Mouse (Mus musculus) forebrain, embryonic 16.5 days (tissue): Measurements from ENCODE around the gene Hspa2. TPM values are rescaled to one million over a fixed set of nuclear protein-coding genes. Genes with fewer than 3 reads are reported as not detected.

Experiments used
- ATAC-seq: fragments of 200-750 bp; cut with Nextera tagmentation; 2 replicates; pipeline ENCODE4 v1.8.0; 2017; ENCODE audit warnings: mild to moderate bottlenecking, moderate library complexity
- H3K27ac ChIP-seq: fragments of 300-500 bp; sonication (generic); 2 replicates; pipeline ENCODE4 v1.5.1; 2014; ENCODE audit warnings: low read length, control low read depth
- H3K27me3 ChIP-seq: fragments of 300-500 bp; sonication (generic); replicated peaks from 2 replicates; pipeline ENCODE4 v1.6.1; 2014; ENCODE audit warnings: low read length; ENCODE audit not compliant: control insufficient read depth, insufficient read depth
- H3K36me3 ChIP-seq: fragments of 300-500 bp; sonication (generic); 2 replicates; pipeline ENCODE4 v1.6.1; 2014; ENCODE audit not compliant: control insufficient read depth, insufficient read depth
- H3K4me1 ChIP-seq: fragments of 300-500 bp; sonication (generic); replicated peaks from 2 replicates; pipeline ENCODE4 v1.6.1; 2014; ENCODE audit warnings: low read length; ENCODE audit not compliant: control insufficient read depth, insufficient read depth
- H3K4me2 ChIP-seq: fragments of 300-500 bp; sonication (generic); 2 replicates; pipeline ENCODE4 v1.6.1; 2014; ENCODE audit warnings: mild to moderate bottlenecking, low read length, control low read depth
- H3K4me3 ChIP-seq: fragments of 300-500 bp; sonication (generic); replicated peaks from 2 replicates; pipeline ENCODE4 v1.5.1; 2014; ENCODE audit warnings: mild to moderate bottlenecking, low read length, control low read depth
- H3K9ac ChIP-seq: fragments of 300-500 bp; sonication (generic); replicated peaks from 2 replicates; pipeline ENCODE4 v1.6.1; 2014; ENCODE audit warnings: low read depth, low read length, control low read depth
- H3K9me3 ChIP-seq: fragments of 300-500 bp; sonication (generic); 2 replicates; pipeline ENCODE4 v1.6.1; 2016; ENCODE audit warnings: low read length; ENCODE audit not compliant: control insufficient read depth
- WGBS: fragments of 180-500 bp; shearing (Covaris S2); extraction: QIAGEN DNeasy Blood & Tissue Kit; methylation state at CpG from one replicate; pipeline ENCODE4 v1.1.7; 2014; 5-methylcytosine and 5-hydroxymethylcytosine counted together
- polyA plus RNA-seq: library from polyadenylated mRNA; unstranded; fragments of >200 nt; fragmentation: Nextera tagmentation; extraction: Ambion mirVana; gene quantifications from 2 replicates; pipeline ENCODE4 v1.2.1, GENCODE M21; 2015

The Hspa2 gene
- polyA plus RNA-seq, 1 experiment from 2014 or later, result 5.4 TPM

DNA sequence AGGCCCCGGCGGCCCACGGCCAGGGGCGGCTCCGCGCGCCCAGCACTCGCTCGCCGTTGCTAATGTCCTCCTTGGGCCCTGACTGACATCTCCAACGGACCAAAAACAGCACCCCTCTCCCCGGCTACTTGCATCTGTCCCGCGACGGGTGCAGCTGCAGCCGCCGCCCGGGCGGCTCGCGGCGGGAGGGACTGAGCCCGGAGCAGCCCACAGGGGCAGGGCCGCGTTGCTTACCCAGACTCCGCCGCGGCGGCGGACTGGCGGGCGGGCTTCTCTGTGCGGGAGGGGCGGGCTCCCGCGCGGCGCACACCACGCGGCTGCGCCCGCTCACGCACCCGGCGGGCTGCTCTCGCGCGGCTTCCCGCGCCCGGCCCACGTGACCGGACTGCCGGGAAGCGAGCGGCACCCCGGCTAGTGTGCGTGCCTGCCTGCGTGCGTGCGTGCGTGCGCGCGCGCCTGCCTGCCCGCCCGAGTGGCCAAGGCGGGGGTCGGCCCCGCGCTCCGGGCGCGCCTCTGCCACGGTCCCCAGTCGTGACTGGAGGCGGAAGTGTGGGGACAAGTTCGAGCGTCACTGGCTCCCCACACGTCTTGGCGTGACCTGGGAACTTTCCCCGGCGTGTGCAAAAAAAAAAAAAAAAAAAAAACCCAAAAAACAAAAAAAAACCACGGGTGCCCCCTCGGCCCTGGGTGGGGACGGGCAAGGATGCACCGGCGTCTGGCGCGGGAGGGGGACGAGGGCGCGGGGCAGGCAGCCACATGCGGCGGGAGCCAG, 34.6 kb upstream of the Hspa2 start, which contains the start of gene Zbtb25:
Gene Zbtb25 (minus strand): TSS at position 397 of the 772 bp plus-strand sequence.
- Histone ChIP-seq H3K4me3 (peak within 1 kb of the TSS; percentile 94), H3K36me3 (no peaks in the 10 kb centered on the region), H3K4me1 (peaks cover 41% of the 10 kb centered on the region), H3K27me3 (no peaks in the 10 kb centered on the region), H3K4me2 (peak within 1 kb of the TSS; percentile 89), H3K9ac (peak within 1 kb of the TSS; percentile 98), H3K27ac (peak within 1 kb of the TSS; percentile 97), H3K9me3 (no peaks in the 10 kb centered on the region)
- peak; percentile 89 for ATAC-seq
- WGBS, result under 1% methylated on average over 92 of the region's 96 CpGs

DNA sequence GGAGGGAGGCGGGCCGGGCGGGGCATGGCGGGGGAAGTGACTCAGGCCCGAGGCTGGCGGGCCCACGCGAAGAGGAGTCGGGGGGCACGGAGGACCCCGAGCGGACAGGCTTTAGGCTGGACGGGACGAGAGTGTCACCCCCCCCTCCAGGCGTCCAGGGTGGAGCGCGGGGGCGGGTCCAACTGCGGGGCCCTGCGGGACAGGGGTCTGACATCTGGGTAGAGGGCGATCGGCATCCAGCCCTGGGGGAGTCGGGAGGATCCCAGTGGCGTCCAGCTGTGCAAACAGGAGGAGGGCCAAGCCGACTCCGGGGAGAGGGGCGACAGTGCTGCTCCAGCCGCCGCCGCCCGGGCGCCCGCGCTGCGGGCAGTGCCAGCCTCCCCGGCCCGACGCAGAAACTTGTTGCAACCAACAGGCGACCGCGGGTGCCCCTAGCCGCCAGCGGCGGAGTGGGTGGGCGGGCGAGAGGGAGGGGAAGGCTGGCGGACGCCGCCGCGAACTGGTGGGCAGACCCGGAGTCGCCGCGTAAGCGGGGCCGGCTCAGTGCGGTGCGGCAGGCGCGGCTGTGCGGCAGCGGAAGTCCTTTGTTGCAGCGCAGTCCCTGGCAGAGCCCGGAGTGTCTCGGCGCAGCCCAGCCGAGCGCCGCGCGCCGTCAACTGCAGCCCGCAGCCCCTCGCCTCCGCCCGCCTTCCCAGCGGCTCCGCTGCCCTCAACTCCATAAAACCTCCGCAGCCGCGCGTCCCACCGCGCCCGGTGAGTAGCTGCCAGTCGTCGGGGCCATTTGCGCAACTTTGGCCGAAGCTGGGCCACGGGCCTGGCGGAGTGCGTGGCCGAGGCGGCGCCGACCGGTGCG, 33.8 kb upstream of the Hspa2 start, which contains the start of gene Zbtb1:
Gene Zbtb1 (plus strand): TSS at position 289 of the 853 bp plus-strand sequence.
- ATAC-seq, result peak; percentile 67
- WGBS, result under 1% methylated on average over 88 of the region's 99 CpGs
- H3K27ac ChIP-seq, result peak within 1 kb of the TSS; percentile 97
- no peaks in the 10 kb centered on the region for H3K36me3 ChIP-seq
- no peaks in the 10 kb centered on the region for H3K27me3 ChIP-seq
- no peaks in the 10 kb centered on the region for H3K9me3 ChIP-seq
- H3K4me1 ChIP-seq, result peaks cover 41% of the 10 kb centered on the region
- H3K9ac ChIP-seq, result peak within 1 kb of the TSS; percentile 98
- peak within 1 kb of the TSS; percentile 89 for H3K4me2 ChIP-seq
- H3K4me3 ChIP-seq, result peak within 1 kb of the TSS; percentile 94

DNA sequence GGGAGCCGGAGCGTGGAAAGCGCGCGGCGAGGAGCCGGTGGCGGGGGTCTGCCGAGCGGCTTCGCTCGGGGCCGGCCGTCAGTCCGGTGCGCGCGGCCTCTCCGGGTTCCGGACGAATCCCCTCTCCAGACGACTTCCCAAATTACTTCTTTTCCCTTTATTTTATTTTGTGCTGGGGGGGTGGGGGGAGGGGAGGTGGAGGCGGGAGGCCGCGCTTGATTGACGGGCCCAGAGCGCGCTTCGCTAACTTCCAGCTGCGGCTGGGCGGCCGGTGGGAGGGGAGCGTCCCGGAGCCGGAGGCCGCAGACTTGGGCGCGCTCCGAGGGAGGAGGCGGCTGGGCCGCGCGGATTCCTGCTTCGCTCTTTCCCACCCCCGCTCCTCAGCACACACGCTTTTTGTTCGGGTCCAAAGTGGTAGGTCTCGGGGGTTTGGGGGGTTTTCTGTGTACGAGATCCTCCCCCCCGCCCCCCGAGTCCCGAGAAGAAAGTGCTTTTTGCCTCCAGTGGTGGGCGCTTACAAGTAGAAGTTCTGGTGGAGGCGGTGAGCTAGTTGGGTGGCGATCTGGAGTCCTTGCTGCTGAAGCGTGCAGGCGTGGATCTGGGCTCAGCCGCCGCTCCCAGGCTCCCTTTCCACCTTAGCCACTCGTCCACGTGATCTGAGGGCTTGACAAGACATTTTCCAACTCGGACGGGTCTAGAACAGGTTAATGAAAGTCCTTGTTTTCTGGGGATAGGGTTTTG, 33.0 kb upstream of the Hspa2 start:
- Histone ChIP-seq H3K27ac (peak overlapping the region; percentile 97), H3K27me3 (no peaks in the 10 kb centered on the region), H3K9ac (peak overlapping the region; percentile 98), H3K4me1 (peaks cover 41% of the 10 kb centered on the region), H3K9me3 (no peaks in the 10 kb centered on the region), H3K4me2 (peak overlapping the region; percentile 89), H3K4me3 (peak overlapping the region; percentile 94), H3K36me3 (no peaks in the 10 kb centered on the region)
- under 1% methylated on average over 58 of the region's 63 CpGs for WGBS
- peak; percentile 13; the same call in 1 of the 2 replicates for ATAC-seq

- no peak for ATAC-seq
- no peak overlapping the region for H3K9ac ChIP-seq
- peak overlapping the region; percentile 89 for H3K4me2 ChIP-seq
- WGBS, result 47% methylated on average over 7 of the region's 7 CpGs
- H3K9me3 ChIP-seq, result no peaks in the 10 kb centered on the region
- no peaks in the 10 kb centered on the region for H3K27me3 ChIP-seq
- no peak overlapping the region for H3K4me3 ChIP-seq
- no peak overlapping the region for H3K27ac ChIP-seq
- peaks cover 34% of the 10 kb centered on the region for H3K4me1 ChIP-seq
- no peaks in the 10 kb centered on the region for H3K36me3 ChIP-seq
Measured at GRCm38 (mm10) chr12:76372046-76372445, 31.9 kb upstream of the Hspa2 start.

DNA sequence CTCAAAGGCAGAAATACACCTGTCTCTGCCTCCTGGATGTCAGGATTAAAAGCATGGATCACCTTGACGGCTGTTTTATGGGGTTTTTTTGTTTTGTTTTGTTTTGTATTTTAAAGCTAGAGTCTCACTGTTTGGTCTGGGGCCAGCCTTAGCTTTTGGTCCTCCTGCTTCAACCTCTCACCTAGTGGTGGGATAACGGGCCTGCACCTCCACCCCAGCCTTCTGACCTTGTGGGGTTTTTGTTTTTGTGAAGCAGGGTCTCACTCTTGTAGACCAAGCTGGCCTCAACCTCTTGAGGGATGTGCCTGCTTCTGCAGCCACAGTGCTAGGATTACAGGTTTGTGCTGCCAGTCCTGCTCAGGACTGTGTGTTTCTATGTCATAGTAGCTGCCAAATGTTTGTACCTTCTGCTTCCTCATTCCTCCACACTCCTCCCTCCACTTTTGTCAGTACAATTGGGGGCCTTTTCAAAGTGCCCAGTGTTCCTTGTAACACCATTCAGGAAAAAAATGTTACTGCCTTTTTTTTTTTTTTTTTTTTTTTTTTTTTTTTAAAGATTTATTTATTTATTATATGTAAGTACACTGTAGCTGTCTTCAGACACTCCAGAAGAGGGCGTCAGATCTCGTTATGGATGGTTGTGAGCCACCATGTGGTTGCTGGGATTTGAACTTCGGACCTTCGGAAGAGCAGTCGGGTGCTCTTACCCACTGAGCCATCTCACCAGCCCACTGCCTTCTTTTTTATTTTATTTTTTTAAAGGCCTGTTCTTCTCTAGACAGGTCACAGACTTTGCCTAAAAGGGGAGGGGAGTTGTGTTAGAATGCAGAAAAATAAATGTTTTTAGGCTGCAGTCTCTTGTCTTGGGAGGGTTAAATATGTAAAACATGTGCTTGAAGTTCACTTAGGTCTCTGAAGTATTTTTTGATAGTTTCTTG, 30.8 kb upstream of the Hspa2 start:
- no peak overlapping the region for H3K27ac ChIP-seq
- no peak overlapping the region for H3K9ac ChIP-seq
- no peak for ATAC-seq
- H3K4me3 ChIP-seq, result no peak overlapping the region
- H3K36me3 ChIP-seq, result no peaks in the 10 kb centered on the region
- WGBS, result 71% methylated on average over 5 of the region's 7 CpGs
- no peaks in the 10 kb centered on the region for H3K27me3 ChIP-seq
- no peak overlapping the region for H3K4me2 ChIP-seq
- H3K9me3 ChIP-seq, result no peaks in the 10 kb centered on the region
- H3K4me1 ChIP-seq, result peaks cover 23% of the 10 kb centered on the region

- Histone ChIP-seq H3K27ac (no peak overlapping the region), H3K27me3 (no peaks in the 10 kb centered on the region), H3K36me3 (no peaks in the 10 kb centered on the region), H3K4me2 (no peak overlapping the region), H3K4me3 (no peak overlapping the region), H3K4me1 (peaks cover 17% of the 10 kb centered on the region), H3K9ac (no peak overlapping the region), H3K9me3 (no peaks in the 10 kb centered on the region)
- no peak for ATAC-seq
- WGBS, result 73% methylated on average over 6 of the region's 6 CpGs
Measured at GRCm38 (mm10) chr12:76373991-76374390, 30.0 kb upstream of the Hspa2 start.

DNA sequence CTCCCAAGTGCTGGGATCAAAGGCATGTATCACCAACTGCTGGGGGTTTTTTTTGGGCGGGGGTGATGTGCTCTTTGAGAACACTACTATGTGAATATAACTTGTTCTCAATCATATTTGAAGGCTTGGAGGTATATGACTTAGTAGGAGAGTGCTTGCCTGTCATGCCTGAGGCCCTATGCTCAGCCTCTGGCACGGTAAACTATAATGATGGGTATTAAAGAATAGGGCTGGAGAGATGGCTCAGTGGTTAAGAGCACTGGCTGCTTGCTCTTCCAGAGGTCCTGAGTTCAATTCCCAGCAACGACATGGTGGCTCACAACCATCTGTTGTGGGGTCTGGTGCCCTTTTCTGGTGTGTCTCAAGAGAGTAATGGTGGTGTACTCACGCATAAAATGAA, 29.1 kb upstream of the Hspa2 start:
- ATAC-seq, result no peak
- 84% methylated on average over 4 of the region's 4 CpGs for WGBS
- no peak overlapping the region for H3K9ac ChIP-seq
- no peaks in the 10 kb centered on the region for H3K36me3 ChIP-seq
- no peak overlapping the region for H3K4me2 ChIP-seq
- H3K27me3 ChIP-seq, result no peaks in the 10 kb centered on the region
- H3K4me3 ChIP-seq, result no peak overlapping the region
- H3K4me1 ChIP-seq, result peaks cover 17% of the 10 kb centered on the region
- no peaks in the 10 kb centered on the region for H3K9me3 ChIP-seq
- H3K27ac ChIP-seq, result no peak overlapping the region

DNA sequence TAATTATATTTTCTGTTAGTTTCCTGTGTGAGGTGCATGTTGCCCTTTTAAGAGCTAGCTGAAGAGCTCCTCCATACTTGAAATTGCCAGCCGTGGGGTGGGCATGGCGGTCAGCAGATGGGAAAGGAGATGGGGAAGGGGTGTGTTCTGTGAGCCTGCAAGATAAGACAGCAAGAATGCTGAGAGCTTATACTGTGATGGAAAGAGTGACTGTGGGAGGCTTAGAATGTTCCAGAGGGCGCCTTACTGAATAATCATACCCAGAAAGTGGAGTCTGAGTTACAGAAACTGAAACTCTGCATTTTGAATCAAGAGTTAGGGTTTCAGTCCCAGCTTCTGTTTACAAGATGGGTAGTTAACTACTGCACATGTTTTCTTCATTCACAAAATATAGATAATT, 28.5 kb upstream of the Hspa2 start:
- Histone ChIP-seq H3K4me2 (no peak overlapping the region), H3K4me1 (peaks cover 17% of the 10 kb centered on the region), H3K27ac (no peak overlapping the region), H3K9ac (no peak overlapping the region), H3K4me3 (no peak overlapping the region), H3K27me3 (no peaks in the 10 kb centered on the region), H3K36me3 (no peaks in the 10 kb centered on the region), H3K9me3 (no peaks in the 10 kb centered on the region)
- 88% methylated on average over 3 of the region's 3 CpGs for WGBS
- ATAC-seq, result no peak
